Mouse (Mus musculus) heart, embryonic 11.5 days (tissue): ENCODE measurements around the gene Cdc5l. TPM values are rescaled to one million over a fixed set of nuclear protein-coding genes. Genes with fewer than 3 reads are reported as not detected.
"Not testable (repeated sequence)": the region's sequence is repeated elsewhere in the genome, so short reads cannot be mapped to it uniquely, and the experiment has no call there.

Experiments
- ATAC-seq: fragments of 200-750 bp; cut with Nextera tagmentation; replicated peaks from 2 replicates; pipeline ENCODE4 v1.8.0; 2017; ENCODE audit warnings: moderate library complexity; ENCODE audit not compliant: insufficient number of reproducible peaks, low FRiP score, low TSS enrichment
- H3K27ac ChIP-seq: fragments of 300-500 bp; sonication (generic); 2 replicates; pipeline ENCODE4 v1.5.1; 2014; ENCODE audit warnings: mild to moderate bottlenecking, low read depth, low read length
- H3K27me3 ChIP-seq: fragments of 300-500 bp; sonication (generic); 2 replicates; pipeline ENCODE4 v1.6.1; 2014; ENCODE audit warnings: mild to moderate bottlenecking, low read length, mixed read lengths; ENCODE audit not compliant: control insufficient read depth, insufficient read depth
- H3K36me3 ChIP-seq: fragments of 300-500 bp; sonication (generic); 2 replicates; pipeline ENCODE4 v1.6.1; 2014; ENCODE audit warnings: mild to moderate bottlenecking, low read length, moderate library complexity, mixed read lengths; ENCODE audit not compliant: control insufficient read depth, insufficient read depth
- H3K4me1 ChIP-seq: fragments of 300-500 bp; sonication (generic); 2 replicates; pipeline ENCODE4 v1.6.1; 2014; ENCODE audit warnings: low read length; ENCODE audit not compliant: control insufficient read depth, insufficient read depth
- H3K4me2 ChIP-seq: fragments of 300-500 bp; sonication (generic); 2 replicates; pipeline ENCODE4 v1.6.1; 2014; ENCODE audit warnings: mild to moderate bottlenecking, moderate library complexity
- H3K4me3 ChIP-seq: fragments of 300-500 bp; sonication (generic); 2 replicates; pipeline ENCODE4 v1.5.1; 2014; ENCODE audit warnings: low read depth, low read length
- H3K9ac ChIP-seq: fragments of 300-500 bp; sonication (generic); 2 replicates; pipeline ENCODE4 v1.6.1; 2014; ENCODE audit warnings: mild to moderate bottlenecking, low read depth, low read length, moderate library complexity
- H3K9me3 ChIP-seq: fragments of 300-500 bp; sonication (generic); replicated peaks from 2 replicates; pipeline ENCODE4 v1.6.1; 2016; ENCODE audit warnings: low read length; ENCODE audit not compliant: control insufficient read depth
- WGBS: fragments of 180-500 bp; shearing (Covaris S2); extraction: QIAGEN DNeasy Blood & Tissue Kit; methylation state at CpG from one replicate; pipeline ENCODE4 v1.1.7; 2014; ENCODE audit not compliant: insufficient replicate concordance; 5-methylcytosine and 5-hydroxymethylcytosine counted together
- polyA plus RNA-seq: library from polyadenylated mRNA; unstranded; fragments of >200 nt; fragmentation: Nextera tagmentation; extraction: Ambion mirVana; gene quantifications from 2 replicates; pipeline ENCODE4 v1.2.1, GENCODE M21; 2014

Cdc5l gene
- polyA plus RNA-seq, 1 experiment from 2014 or later = 57.5 TPM

GRCm38 (mm10) chr17:45466701-45467100 lies 33.2 kb upstream of the Cdc5l start:
- no peak overlapping the region for H3K9ac ChIP-seq
- no peak overlapping the region for H3K27ac ChIP-seq
- H3K4me3 ChIP-seq = no peak overlapping the region
- 56% methylated on average over 2 of the region's 2 CpGs for WGBS
- H3K27me3 ChIP-seq = no peaks in the 10 kb centered on the region
- ATAC-seq = no peak
- no peaks in the 10 kb centered on the region for H3K4me1 ChIP-seq
- no peaks in the 10 kb centered on the region for H3K36me3 ChIP-seq
- H3K4me2 ChIP-seq = no peak overlapping the region
- peaks cover 2% of the 10 kb centered on the region; the same call in 1 of the 2 replicates for H3K9me3 ChIP-seq

GRCm38 (mm10) chr17:45464255-45464654 lies 30.7 kb upstream of the Cdc5l start:
- Histone ChIP-seq H3K9me3 (peaks cover 2% of the 10 kb centered on the region; the same call in 1 of the 2 replicates), H3K4me1 (no peaks in the 10 kb centered on the region), H3K4me2 (no peak overlapping the region), H3K9ac (no peak overlapping the region), H3K36me3 (no peaks in the 10 kb centered on the region), H3K4me3 (no peak overlapping the region), H3K27me3 (no peaks in the 10 kb centered on the region), H3K27ac (no peak overlapping the region)
- ATAC-seq = no peak
- WGBS = 81% methylated on average over 9 of the region's 9 CpGs

DNA sequence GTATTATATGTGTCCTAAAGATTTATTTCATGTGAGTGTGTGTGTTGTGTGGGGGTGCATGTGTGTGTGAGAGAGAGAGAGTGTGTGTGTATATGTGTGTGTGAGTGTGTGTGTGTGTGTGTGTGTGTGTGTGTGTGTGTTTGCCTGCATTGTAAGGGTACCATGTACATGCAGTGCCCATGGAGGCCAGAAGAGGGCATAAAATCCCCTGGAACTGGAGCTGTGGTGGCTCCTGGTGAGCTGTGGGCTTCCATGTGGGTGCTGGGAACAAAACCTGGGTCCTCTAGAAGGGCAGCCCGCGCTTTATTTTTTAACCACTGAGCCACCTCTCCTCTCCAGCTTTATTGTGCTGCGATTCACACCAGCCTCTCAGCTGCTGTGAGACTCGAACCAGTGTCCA lies 29.0 kb upstream of the Cdc5l start:
- no peak for ATAC-seq
- 88% methylated on average over 4 of the region's 4 CpGs for WGBS
- Histone ChIP-seq H3K9me3 (peaks cover 2% of the 10 kb centered on the region; the same call in 1 of the 2 replicates), H3K4me2 (no peak overlapping the region), H3K36me3 (no peaks in the 10 kb centered on the region), H3K9ac (no peak overlapping the region), H3K27me3 (no peaks in the 10 kb centered on the region), H3K4me1 (no peaks in the 10 kb centered on the region), H3K4me3 (no peak overlapping the region), H3K27ac (no peak overlapping the region)

- Histone ChIP-seq H3K9me3 (no peaks in the 10 kb centered on the region), H3K27me3 (no peaks in the 10 kb centered on the region), H3K4me2 (no peak overlapping the region), H3K27ac (no peak overlapping the region), H3K9ac (no peak overlapping the region), H3K36me3 (no peaks in the 10 kb centered on the region), H3K4me1 (no peaks in the 10 kb centered on the region), H3K4me3 (no peak overlapping the region)
- no peak for ATAC-seq
- 81% methylated on average over 8 of the region's 8 CpGs for WGBS
Measured at GRCm38 (mm10) chr17:45459062-45459461, 25.5 kb upstream of the Cdc5l start.

DNA sequence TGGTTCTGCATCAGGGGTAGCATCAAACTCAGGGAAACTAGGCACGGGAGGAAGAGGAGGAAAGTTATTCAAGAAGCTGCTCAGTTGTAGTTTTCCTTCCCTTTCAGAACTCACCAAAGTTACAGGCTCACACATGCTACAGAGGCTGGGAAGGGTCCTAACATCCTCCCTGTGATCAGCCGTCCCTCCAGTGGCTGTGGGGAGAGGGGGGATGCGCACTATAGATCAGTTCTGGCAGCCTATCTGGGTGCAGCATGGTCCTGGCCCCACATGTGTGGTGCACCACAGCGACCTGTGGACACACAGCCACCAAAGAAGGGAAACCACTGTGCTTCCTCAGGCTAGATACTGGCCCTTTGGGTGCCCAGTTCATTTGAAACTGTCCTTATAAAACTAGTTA lies 25.0 kb upstream of the Cdc5l start:
- no peaks in the 10 kb centered on the region for H3K4me1 ChIP-seq
- no peak overlapping the region for H3K4me2 ChIP-seq
- H3K9ac ChIP-seq = no peak overlapping the region
- H3K27ac ChIP-seq = no peak overlapping the region
- no peak overlapping the region for H3K4me3 ChIP-seq
- H3K27me3 ChIP-seq = no peaks in the 10 kb centered on the region
- ATAC-seq = no peak
- WGBS = 69% methylated on average over 4 of the region's 4 CpGs
- H3K36me3 ChIP-seq = no peaks in the 10 kb centered on the region
- H3K9me3 ChIP-seq = no peaks in the 10 kb centered on the region

- H3K9ac ChIP-seq = no peak overlapping the region
- H3K36me3 ChIP-seq = no peaks in the 10 kb centered on the region
- no peak for ATAC-seq
- H3K9me3 ChIP-seq = no peaks in the 10 kb centered on the region
- no peaks in the 10 kb centered on the region for H3K4me1 ChIP-seq
- 79% methylated on average over 5 of the region's 5 CpGs for WGBS
- H3K4me2 ChIP-seq = no peak overlapping the region
- no peak overlapping the region for H3K4me3 ChIP-seq
- no peaks in the 10 kb centered on the region for H3K27me3 ChIP-seq
- no peak overlapping the region for H3K27ac ChIP-seq
Measured at GRCm38 (mm10) chr17:45457487-45457886, 23.9 kb upstream of the Cdc5l start.

- no peaks in the 10 kb centered on the region for H3K9me3 ChIP-seq
- H3K27ac ChIP-seq = no peak overlapping the region
- H3K27me3 ChIP-seq = no peaks in the 10 kb centered on the region
- 57% methylated on average over 13 of the region's 13 CpGs for WGBS
- H3K36me3 ChIP-seq = no peaks in the 10 kb centered on the region
- H3K9ac ChIP-seq = no peak overlapping the region
- H3K4me2 ChIP-seq = no peak overlapping the region
- no peak for ATAC-seq
- no peaks in the 10 kb centered on the region for H3K4me1 ChIP-seq
- no peak overlapping the region for H3K4me3 ChIP-seq
Measured at GRCm38 (mm10) chr17:45456260-45457152, 23.0 kb upstream of the Cdc5l start.

DNA sequence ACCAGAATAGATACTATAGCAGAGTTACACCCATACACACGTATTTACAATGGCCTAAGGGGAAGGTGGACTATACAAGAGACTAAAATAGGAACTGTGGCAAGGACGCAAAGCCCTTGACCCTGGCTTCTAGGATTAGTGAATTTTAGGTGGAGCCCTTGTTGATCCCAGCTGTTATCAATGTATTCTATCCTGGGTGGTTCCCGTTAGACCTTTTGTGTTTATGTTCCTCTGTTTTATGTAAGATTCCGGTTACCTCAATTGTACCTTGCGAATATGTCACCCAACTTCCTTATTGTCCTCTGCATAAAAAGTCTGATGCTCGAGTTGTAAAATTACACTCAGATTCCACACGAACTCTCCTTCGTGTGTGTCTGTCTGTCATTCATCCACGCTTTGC lies 22.2 kb upstream of the Cdc5l start:
- not testable (repeated sequence) for H3K27ac ChIP-seq, H3K9ac ChIP-seq, ATAC-seq, H3K36me3 ChIP-seq, H3K4me1 ChIP-seq, H3K4me3 ChIP-seq, H3K4me2 ChIP-seq, H3K9me3 ChIP-seq, H3K27me3 ChIP-seq
- whole genome bisulfite sequencing = 91% methylated on average over 8 of the region's 9 CpGs

- no peaks in the 10 kb centered on the region for H3K4me1 ChIP-seq
- no peaks in the 10 kb centered on the region for H3K36me3 ChIP-seq
- H3K27ac ChIP-seq = no peak overlapping the region
- no peaks in the 10 kb centered on the region for H3K27me3 ChIP-seq
- WGBS = 85% methylated on average over 2 of the region's 2 CpGs
- no peak for ATAC-seq
- no peak overlapping the region for H3K4me3 ChIP-seq
- no peaks in the 10 kb centered on the region for H3K9me3 ChIP-seq
- H3K4me2 ChIP-seq = no peak overlapping the region
- H3K9ac ChIP-seq = no peak overlapping the region
Measured at GRCm38 (mm10) chr17:45454794-45455193, 21.3 kb upstream of the Cdc5l start.
